Mouse (Mus musculus): ENCODE data around the gene Actn4. TPM values are rescaled to one million over a fixed set of nuclear protein-coding genes. Genes with fewer than 3 reads are reported as not detected.
A peak's percentile ranks its signal among the peaks of the same experiment; 100 is the strongest.

Gene Actn4
- total RNA-seq, 2 experiments from 2014 or later = 196 to 199 TPM

DNA sequence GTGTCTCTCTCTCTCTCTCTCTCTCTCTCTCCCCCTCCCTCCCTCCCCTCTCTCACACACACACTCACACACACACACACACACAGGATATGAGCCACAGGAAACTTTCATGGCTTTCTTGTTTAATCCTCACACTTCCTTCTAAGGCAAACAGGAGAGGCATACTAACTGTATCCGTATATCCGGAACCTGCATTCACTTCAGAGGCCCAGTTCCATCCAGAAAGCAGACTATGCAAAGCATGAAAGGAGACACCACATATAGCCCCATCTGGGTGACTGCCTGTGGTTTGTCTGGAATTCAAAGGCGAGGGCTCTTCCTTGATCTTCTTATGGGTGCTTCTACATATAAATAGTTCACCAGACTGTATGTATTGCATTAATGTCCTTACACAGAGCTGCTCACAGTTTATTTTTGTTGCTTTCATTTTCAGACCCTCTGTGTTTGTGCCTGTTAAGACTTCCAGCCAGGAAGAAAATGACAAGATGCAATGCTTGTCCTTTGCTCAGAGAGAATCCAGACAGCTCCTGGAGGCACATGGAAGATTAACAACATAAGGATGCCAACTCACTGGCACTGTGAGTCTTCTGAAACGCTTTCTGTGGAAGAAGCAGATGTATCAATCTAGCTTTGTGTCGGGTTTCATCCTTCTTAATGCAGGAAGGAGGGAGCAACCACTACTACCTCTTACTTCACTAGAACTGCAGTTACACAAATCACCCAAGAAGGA is 18.5 kb downstream of the Actn4 start:
- no peak for TF ChIP-seq CTCF (IDR thresholded peaks at IDR 0.05)
- intact Hi-C loops (cut with DNase I) = loop anchor here (2.0 kb wide), 1 partner anchor 21 kb away; no protein-coding TSS in a partner anchor
- peak overlapping the region; percentile 67 for H3K27ac ChIP-seq
- DNase-seq (ENCODE audit: extremely low spot score in 1 of 2, low spot score in 2 of 2) = no peak
- H3K4me3 ChIP-seq = no peak overlapping the region

DNA sequence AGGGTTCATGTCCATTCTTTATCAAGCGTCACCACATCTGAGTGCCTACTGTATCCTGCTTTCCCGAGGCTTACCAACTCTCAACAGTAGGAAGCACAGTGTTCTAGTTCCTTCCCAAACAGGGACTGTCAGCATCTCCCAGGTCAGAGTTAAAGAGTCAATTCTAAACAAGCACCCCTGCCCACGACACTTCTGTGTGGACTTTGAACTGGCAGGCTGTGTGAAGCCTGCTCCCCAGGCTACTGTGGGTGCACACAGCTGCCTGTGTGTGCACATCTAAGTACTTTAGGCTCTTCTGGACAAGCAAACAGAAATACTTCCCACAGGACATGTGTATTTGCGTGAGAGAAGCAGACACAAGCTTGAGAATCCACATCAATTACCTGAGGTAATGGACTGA is 20.6 kb downstream of the Actn4 start:
- peak overlapping the region; percentile 52; the same call in 1 of the 2 replicates for H3K27ac ChIP-seq
- DNase-seq (ENCODE audit: extremely low spot score in 1 of 2, low spot score in 2 of 2) = no peak
- TF ChIP-seq CTCF (IDR thresholded peaks at IDR 0.05) = no peak
- intact Hi-C loops (cut with DNase I) = no loop called here
- H3K4me3 ChIP-seq = no peak overlapping the region

GRCm38 (mm10) chr7:28941129-28941528 is 21.0 kb downstream of the Actn4 start:
- Histone ChIP-seq H3K27ac (peak overlapping the region; percentile 33; the same call in 1 of the 2 replicates), H3K4me3 (no peak overlapping the region)
- DNase-seq (ENCODE audit: extremely low spot score in 1 of 2, low spot score in 2 of 2) = no peak
- intact Hi-C loops (cut with DNase I) = no loop called here
- no peak for TF ChIP-seq CTCF (IDR thresholded peaks at IDR 0.05)

GRCm38 (mm10) chr7:28939418-28940183 is 22.5 kb downstream of the Actn4 start:
- DNase-seq (ENCODE audit: extremely low spot score in 1 of 2, low spot score in 2 of 2) = no peak
- no peak for TF ChIP-seq CTCF (IDR thresholded peaks at IDR 0.05)
- intact Hi-C loops (cut with DNase I) = no loop called here
- peak overlapping the region; percentile 50 for H3K27ac ChIP-seq
- no peak overlapping the region for H3K4me3 ChIP-seq

GRCm38 (mm10) chr7:28938654-28939053 is 23.5 kb downstream of the Actn4 start:
- no peak for DNase-seq (ENCODE audit: extremely low spot score in 1 of 2, low spot score in 2 of 2)
- Histone ChIP-seq H3K27ac (peak overlapping the region; percentile 48; the same call in 1 of the 2 replicates), H3K4me3 (no peak overlapping the region)
- intact Hi-C loops (cut with DNase I) = no loop called here
- no peak; the same call in 1 of the 2 replicates for TF ChIP-seq CTCF (IDR thresholded peaks at IDR 0.05)

DNA sequence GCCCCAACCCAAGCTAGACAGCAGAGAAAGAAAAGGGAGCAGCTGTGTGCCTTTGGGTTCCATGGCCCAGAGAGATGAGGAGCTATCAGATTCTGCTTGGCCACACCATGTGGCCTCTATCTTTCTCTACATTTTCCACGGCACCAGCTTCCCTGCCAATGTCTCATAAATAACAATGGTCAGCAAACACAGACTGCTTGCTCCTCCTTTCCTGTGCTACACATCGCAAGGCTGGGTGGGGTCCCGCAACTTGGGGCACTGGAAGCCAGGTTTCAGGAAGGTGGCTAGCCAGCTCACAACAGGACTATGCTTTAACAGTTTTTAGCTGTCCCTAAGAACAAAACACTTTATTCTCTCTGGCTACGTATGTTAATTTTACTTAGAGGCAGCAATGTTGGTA is 25.4 kb downstream of the Actn4 start:
- DNase-seq (ENCODE audit: extremely low spot score in 1 of 2, low spot score in 2 of 2) = no peak
- intact Hi-C loops (cut with DNase I) = no loop called here
- no peak for TF ChIP-seq CTCF (IDR thresholded peaks at IDR 0.05)
- Histone ChIP-seq H3K4me3 (no peak overlapping the region), H3K27ac (peak overlapping the region; percentile 63)

DNA sequence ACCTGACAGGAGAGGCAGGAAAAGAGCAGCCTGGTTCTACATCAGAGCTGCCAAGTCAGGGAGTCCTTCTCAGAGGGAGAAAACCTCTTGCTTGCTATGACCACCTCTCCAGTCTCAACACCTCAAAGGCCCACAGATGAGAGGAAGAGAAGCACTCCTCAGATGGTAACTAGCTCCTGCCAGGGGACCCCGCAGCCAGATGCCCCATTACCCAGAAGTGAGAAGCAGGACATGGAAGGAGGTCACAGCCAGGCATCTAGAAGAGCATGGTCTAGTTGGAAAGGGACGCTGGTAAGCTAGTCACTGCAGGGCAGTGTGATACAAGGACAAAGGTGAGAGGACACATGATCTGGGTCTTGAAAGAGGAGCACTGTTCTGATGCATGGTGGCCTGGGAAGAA is 28.3 kb downstream of the Actn4 start:
- TF ChIP-seq CTCF (IDR thresholded peaks at IDR 0.05) = no peak
- no peak for DNase-seq (ENCODE audit: extremely low spot score in 1 of 2, low spot score in 2 of 2)
- Histone ChIP-seq H3K4me3 (no peak overlapping the region), H3K27ac (no peak overlapping the region)
- intact Hi-C loops (cut with DNase I) = no loop called here

DNA sequence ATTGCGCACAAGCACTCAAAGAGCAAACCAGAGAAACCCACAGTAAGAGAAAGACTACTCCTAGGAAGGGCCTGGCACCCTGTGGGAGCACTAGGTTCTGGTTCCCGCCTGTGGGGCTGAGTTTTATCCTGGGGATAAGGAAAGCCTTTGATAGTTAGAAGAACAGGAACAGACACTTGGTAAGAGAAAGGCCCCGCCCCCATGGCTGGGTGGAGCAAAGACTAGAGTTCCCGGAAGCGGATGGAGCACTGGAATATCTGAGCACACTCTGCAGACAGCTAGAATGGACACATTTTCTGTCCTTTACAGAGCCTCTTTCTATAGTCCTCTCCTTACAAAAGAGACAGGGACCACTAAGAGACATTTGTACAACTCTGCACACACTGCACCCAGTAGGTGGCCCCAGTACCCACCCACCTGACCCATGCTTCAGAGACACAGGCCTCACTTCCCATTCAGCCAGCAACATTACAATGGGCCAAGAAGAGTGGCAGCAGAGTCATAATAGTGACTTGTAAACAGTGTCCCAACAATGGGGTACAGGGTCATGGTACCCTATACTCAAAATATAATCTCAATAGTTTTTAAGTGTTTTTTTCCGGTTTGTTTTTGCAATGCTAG is 29.6 kb downstream of the Actn4 start:
- H3K4me3 ChIP-seq = no peak overlapping the region
- no peak for TF ChIP-seq CTCF (IDR thresholded peaks at IDR 0.05)
- intact Hi-C loops (cut with DNase I) = no loop called here

DNA sequence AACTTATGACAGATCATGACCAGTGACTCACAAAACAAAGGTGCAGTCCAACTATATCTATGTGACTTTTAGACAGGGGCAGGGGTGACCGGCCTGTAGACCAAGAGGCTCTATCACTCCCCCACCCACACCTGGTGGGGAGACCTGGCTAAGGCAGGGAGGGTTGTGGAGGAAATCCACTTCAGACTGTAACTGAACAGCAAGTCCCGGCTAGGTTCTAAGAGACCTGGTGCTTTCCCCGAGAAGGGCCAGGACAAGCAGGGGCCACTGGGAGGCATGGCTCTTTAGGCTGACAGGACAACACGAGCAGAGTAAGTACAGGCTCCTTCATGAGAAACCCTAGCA is 30.5 kb downstream of the Actn4 start:
- TF ChIP-seq CTCF (IDR thresholded peaks at IDR 0.05) = no peak
- intact Hi-C loops (cut with DNase I) = no loop called here

More for the DNA sequence above, 29.6 kb downstream of the Actn4 start:
- no peak overlapping the region for H3K27ac ChIP-seq
- DNase-seq (ENCODE audit: extremely low spot score in 1 of 2, low spot score in 2 of 2) = no peak

GRCm38 (mm10) chr7:28931032-28931694 is 31.0 kb downstream of the Actn4 start:
- TF ChIP-seq CTCF (IDR thresholded peaks at IDR 0.05) = no peak
- intact Hi-C loops (cut with DNase I) = no loop called here
- peak overlapping the region; percentile 29; the same call in 1 of the 2 replicates for H3K27ac ChIP-seq
- no peak overlapping the region for H3K4me3 ChIP-seq
- no peak for DNase-seq (ENCODE audit: extremely low spot score in 1 of 2, low spot score in 2 of 2)

More for the DNA sequence above, 30.5 kb downstream of the Actn4 start:
- no peak overlapping the region for H3K4me3 ChIP-seq
- H3K27ac ChIP-seq = no peak overlapping the region
- DNase-seq (ENCODE audit: extremely low spot score in 1 of 2, low spot score in 2 of 2) = no peak

- TF ChIP-seq CTCF (IDR thresholded peaks at IDR 0.05) = no peak; the same call in none of the 2 replicates
- intact Hi-C loops (cut with DNase I) = no loop called here
- no peak overlapping the region for H3K4me3 ChIP-seq
- H3K27ac ChIP-seq = peak overlapping the region; percentile 29; the same call in 1 of the 2 replicates
- no peak for DNase-seq (ENCODE audit: extremely low spot score in 1 of 2, low spot score in 2 of 2)
Observed at GRCm38 (mm10) chr7:28930320-28931031, 31.7 kb downstream of the Actn4 start.

Measured in left cerebral cortex, adult 2 months (tissue).